Mouse (Mus musculus): ENCODE results near the gene Tipin. TPM values are rescaled to one million over a fixed set of nuclear protein-coding genes. Genes with fewer than 3 reads are reported as not detected.
"Not testable (repeated sequence)": the region's sequence is repeated elsewhere in the genome, so short reads cannot be mapped to it uniquely, and the experiment has no call there.

Gene Tipin
- polyA plus RNA-seq, 1 experiment from 2014 or later = 80.5 TPM

- peak overlapping the region; percentile 92 for H3K4me2 ChIP-seq
- peak; percentile 5; the same call in 1 of the 2 replicates for ATAC-seq (ENCODE audit: low read depth)
- H3K36me3 ChIP-seq = no peaks in the 10 kb centered on the region
- H3K4me1 ChIP-seq (replicated peaks) = peaks cover 35% of the 10 kb centered on the region
- no peaks in the 10 kb centered on the region for H3K27me3 ChIP-seq
- peak overlapping the region; percentile 89 for H3K9ac ChIP-seq
- no peaks in the 10 kb centered on the region for H3K9me3 ChIP-seq
- H3K4me3 ChIP-seq = peak overlapping the region; percentile 91
- WGBS = 0% methylated on average over 16 of the region's 16 CpGs
- H3K27ac ChIP-seq (replicated peaks) = peak overlapping the region; percentile 91
Measured at GRCm38 (mm10) chr9:64252591-64253020, 28.8 kb upstream of the Tipin start.

DNA sequence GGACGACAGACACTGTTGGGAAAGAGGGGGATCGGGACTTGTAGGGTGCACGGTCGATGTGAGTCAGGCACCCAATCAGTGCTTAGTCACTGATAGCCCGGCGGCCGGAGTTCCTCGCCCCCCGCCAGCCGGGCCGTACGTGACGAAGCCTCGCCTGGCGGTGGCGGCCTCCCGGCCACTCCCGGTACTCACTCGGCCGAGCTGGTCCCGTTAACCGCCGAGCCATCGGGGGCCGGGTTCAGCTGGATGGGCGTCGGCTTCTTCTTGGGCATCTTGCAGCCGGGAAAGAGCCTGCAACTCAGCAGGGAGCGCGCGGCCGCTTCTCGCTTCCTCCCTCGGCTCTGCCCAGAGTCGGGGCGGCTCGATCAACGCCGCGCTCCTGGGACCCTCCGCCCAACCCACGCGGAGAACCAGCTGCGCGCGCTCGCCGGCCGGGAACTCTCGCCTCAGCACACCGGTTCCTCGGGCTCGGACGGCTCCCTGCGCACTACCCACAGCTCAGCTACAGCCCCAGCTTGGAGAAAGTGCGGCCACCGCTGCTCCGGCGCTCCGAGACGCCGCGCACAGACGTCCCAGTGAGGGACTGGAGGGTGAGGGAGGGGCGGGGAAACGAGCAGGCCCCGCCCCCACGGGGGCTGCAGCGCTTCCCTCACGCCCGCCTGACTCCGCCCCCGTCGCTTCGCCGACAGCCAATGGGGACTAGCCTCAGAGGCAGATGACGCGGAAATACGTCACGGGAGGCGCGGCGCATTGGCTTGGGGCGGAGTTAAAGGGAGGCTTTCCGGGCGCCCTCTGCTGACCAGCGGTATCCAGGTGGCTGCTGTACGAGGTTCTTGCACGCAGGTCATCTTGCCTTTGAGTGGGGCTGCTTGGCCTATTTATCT is 28.1 kb upstream of the Tipin start, which contains the start of gene Map2k1:
Map2k1 (minus strand) TSS at position 611 of the 884 bp plus-strand sequence.
- ATAC-seq (ENCODE audit: low read depth) = peak; percentile 97
- WGBS = under 1% methylated on average over 89 of the region's 89 CpGs
- Histone ChIP-seq H3K4me2 (peak within 1 kb of the TSS; percentile 92), H3K36me3 (no peaks in the 10 kb centered on the region), H3K27ac (replicated peaks) (peak within 1 kb of the TSS; percentile 91), H3K4me1 (replicated peaks) (peaks cover 35% of the 10 kb centered on the region), H3K9me3 (no peaks in the 10 kb centered on the region), H3K27me3 (no peaks in the 10 kb centered on the region), H3K4me3 (peak within 1 kb of the TSS; percentile 91), H3K9ac (peak within 1 kb of the TSS; percentile 89)

GRCm38 (mm10) chr9:64255422-64255821 is 26.0 kb upstream of the Tipin start:
- no peaks in the 10 kb centered on the region for H3K27me3 ChIP-seq
- H3K9ac ChIP-seq = no peak overlapping the region
- H3K4me1 ChIP-seq (replicated peaks) = peaks cover 29% of the 10 kb centered on the region
- no peak for ATAC-seq (ENCODE audit: low read depth)
- WGBS = 80% methylated on average over 3 of the region's 3 CpGs
- H3K4me2 ChIP-seq = no peak overlapping the region
- H3K27ac ChIP-seq (replicated peaks) = no peak overlapping the region
- no peak overlapping the region for H3K4me3 ChIP-seq
- no peaks in the 10 kb centered on the region for H3K36me3 ChIP-seq
- H3K9me3 ChIP-seq = no peaks in the 10 kb centered on the region

DNA sequence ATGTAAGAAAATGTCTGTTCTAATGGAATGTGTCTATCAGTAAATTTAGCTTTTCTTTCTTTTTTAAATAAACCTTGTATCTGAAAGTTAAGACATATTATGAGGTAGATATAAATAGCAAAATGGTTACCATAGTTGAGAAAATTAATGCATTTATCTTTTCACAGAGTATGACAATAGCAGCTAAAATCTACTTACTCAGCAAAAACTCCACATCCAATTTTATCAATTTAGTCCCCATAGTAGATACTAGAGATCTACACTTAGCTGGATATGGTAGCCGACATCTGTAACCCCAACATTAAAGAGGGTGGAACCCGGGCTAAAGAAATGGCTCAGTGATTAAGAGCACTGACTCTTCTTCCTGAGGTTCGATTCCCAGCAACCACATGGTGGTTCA is 25.2 kb upstream of the Tipin start:
- Histone ChIP-seq H3K27me3 (no peaks in the 10 kb centered on the region), H3K4me1 (replicated peaks) (peaks cover 21% of the 10 kb centered on the region), H3K27ac (replicated peaks) (no peak overlapping the region), H3K36me3 (no peaks in the 10 kb centered on the region), H3K4me3 (no peak overlapping the region), H3K9me3 (no peaks in the 10 kb centered on the region), H3K4me2 (no peak overlapping the region), H3K9ac (no peak overlapping the region)
- ATAC-seq (ENCODE audit: low read depth) = no peak
- 90% methylated on average over 3 of the region's 3 CpGs for WGBS

GRCm38 (mm10) chr9:64259906-64260305 is 21.5 kb upstream of the Tipin start:
- Histone ChIP-seq H3K4me2 (no peak overlapping the region), H3K36me3 (no peaks in the 10 kb centered on the region), H3K9me3 (no peaks in the 10 kb centered on the region), H3K27ac (replicated peaks) (no peak overlapping the region), H3K27me3 (no peaks in the 10 kb centered on the region), H3K4me1 (replicated peaks) (no peaks in the 10 kb centered on the region), H3K9ac (no peak overlapping the region), H3K4me3 (no peak overlapping the region)
- no peak for ATAC-seq (ENCODE audit: low read depth)
- WGBS = 94% methylated on average over 5 of the region's 5 CpGs

DNA sequence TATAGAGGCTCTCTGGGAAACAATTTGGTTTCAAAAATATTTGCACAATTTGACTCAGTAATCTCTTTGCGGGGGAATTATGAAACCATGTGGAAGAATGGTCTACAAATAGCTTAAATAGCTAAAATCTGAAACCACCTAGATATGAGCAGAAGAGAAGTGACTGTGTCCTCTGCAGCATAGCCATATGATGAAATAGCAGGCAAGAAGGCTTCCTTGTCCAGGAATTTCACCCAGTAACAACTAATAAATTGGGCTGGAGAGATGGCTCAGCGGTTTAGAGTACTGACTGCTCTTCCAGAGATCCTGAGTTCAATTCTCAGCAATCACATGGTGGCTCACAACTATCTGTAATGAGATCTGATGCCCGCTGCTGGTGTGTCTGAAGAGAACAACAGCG is 20.4 kb upstream of the Tipin start:
- Histone ChIP-seq H3K4me2 (no peak overlapping the region), H3K36me3 (no peaks in the 10 kb centered on the region), H3K27me3 (no peaks in the 10 kb centered on the region), H3K4me3 (no peak overlapping the region), H3K9ac (no peak overlapping the region), H3K27ac (replicated peaks) (no peak overlapping the region), H3K9me3 (no peaks in the 10 kb centered on the region), H3K4me1 (replicated peaks) (no peaks in the 10 kb centered on the region)
- no peak for ATAC-seq (ENCODE audit: low read depth)
- WGBS = 90% methylated on average over 4 of the region's 4 CpGs

DNA sequence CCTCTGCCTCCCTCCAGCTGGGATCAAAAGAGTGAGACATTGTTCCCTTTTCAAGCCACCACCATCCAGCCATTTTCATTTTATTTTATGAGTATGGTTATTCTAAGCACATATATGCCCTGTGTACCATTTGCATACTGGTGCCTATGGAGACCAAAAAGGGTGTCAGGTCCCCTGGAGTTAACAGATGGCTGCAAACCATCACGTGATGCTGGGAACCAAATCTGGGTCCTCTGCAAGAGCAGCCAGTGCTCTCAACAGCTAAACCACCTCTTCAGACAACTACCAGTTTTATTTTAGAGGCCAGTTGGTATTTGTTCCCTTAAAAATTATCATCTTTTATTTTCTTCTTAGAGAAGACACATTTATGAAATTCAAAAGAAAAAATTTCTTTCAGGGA is 16.6 kb upstream of the Tipin start:
- H3K27ac ChIP-seq (replicated peaks) = no peak overlapping the region
- ATAC-seq (ENCODE audit: low read depth) = no peak
- no peak overlapping the region for H3K4me3 ChIP-seq
- no peak overlapping the region for H3K9ac ChIP-seq
- no peaks in the 10 kb centered on the region for H3K36me3 ChIP-seq
- H3K4me2 ChIP-seq = no peak overlapping the region
- no peaks in the 10 kb centered on the region for H3K4me1 ChIP-seq (replicated peaks)
- no peaks in the 10 kb centered on the region for H3K27me3 ChIP-seq
- WGBS = 44% methylated on average over 1 of the region's 1 CpGs
- no peaks in the 10 kb centered on the region for H3K9me3 ChIP-seq

- Histone ChIP-seq H3K9me3 (no peaks in the 10 kb centered on the region), H3K4me1 (replicated peaks) (no peaks in the 10 kb centered on the region), H3K36me3 (no peaks in the 10 kb centered on the region), H3K27me3 (no peaks in the 10 kb centered on the region), H3K27ac (replicated peaks) (no peak overlapping the region), H3K4me3 (no peak overlapping the region), H3K9ac (no peak overlapping the region), H3K4me2 (no peak overlapping the region)
- ATAC-seq (ENCODE audit: low read depth) = no peak
- 88% methylated on average over 1 of the region's 1 CpGs for WGBS
Measured at GRCm38 (mm10) chr9:64267231-64267630, 14.2 kb upstream of the Tipin start.

- H3K4me1 ChIP-seq (replicated peaks) = no peaks in the 10 kb centered on the region
- no peak for ATAC-seq (ENCODE audit: low read depth)
- no peaks in the 10 kb centered on the region for H3K27me3 ChIP-seq
- WGBS = 90% methylated on average over 10 of the region's 10 CpGs
- H3K9me3 ChIP-seq = no peaks in the 10 kb centered on the region
- H3K9ac ChIP-seq = no peak overlapping the region
- no peak overlapping the region for H3K27ac ChIP-seq (replicated peaks)
- no peaks in the 10 kb centered on the region for H3K36me3 ChIP-seq
- H3K4me2 ChIP-seq = no peak overlapping the region
- no peak overlapping the region for H3K4me3 ChIP-seq
Measured at GRCm38 (mm10) chr9:64268196-64268595, 13.2 kb upstream of the Tipin start.

GRCm38 (mm10) chr9:64268836-64269235 is 12.5 kb upstream of the Tipin start:
- not testable (repeated sequence) for ATAC-seq (ENCODE audit: low read depth); H3K9ac ChIP-seq; H3K36me3 ChIP-seq; H3K4me2 ChIP-seq; H3K27me3 ChIP-seq; H3K27ac ChIP-seq (replicated peaks); H3K9me3 ChIP-seq; H3K4me3 ChIP-seq; H3K4me1 ChIP-seq (replicated peaks)
- 92% methylated on average over 8 of the region's 8 CpGs for WGBS

DNA sequence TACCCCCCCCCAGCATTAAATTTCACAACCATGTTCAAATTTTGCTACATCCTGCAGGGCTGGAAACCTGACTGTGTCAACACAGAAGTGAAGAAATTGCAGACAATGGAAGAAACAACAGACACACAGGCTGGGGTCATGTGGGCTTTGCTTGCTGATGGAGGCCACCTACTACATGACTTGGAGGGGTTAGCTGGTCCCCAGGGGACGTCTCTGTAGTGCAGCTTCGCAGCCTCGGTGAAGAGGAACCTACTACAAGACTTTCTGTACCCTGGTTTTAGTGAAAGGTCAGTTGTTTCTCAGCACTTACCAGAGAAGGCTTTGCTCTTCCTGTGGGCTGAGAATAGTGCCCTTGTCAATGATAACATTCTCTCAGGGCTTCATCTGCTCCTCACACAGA is 10.1 kb upstream of the Tipin start:
- H3K9ac ChIP-seq = no peak overlapping the region
- H3K27me3 ChIP-seq = no peaks in the 10 kb centered on the region
- 72% methylated on average over 3 of the region's 3 CpGs for WGBS
- no peaks in the 10 kb centered on the region for H3K4me1 ChIP-seq (replicated peaks)
- H3K9me3 ChIP-seq = no peaks in the 10 kb centered on the region
- no peak overlapping the region for H3K27ac ChIP-seq (replicated peaks)
- no peak overlapping the region for H3K4me2 ChIP-seq
- no peak overlapping the region for H3K4me3 ChIP-seq
- no peaks in the 10 kb centered on the region for H3K36me3 ChIP-seq
- ATAC-seq (ENCODE audit: low read depth) = no peak

- H3K27me3 ChIP-seq = no peaks in the 10 kb centered on the region
- no peaks in the 10 kb centered on the region for H3K9me3 ChIP-seq
- no peak overlapping the region for H3K4me2 ChIP-seq
- no peaks in the 10 kb centered on the region for H3K36me3 ChIP-seq
- no peaks in the 10 kb centered on the region for H3K4me1 ChIP-seq (replicated peaks)
- H3K9ac ChIP-seq = no peak overlapping the region
- WGBS = 45% methylated on average over 7 of the region's 7 CpGs
- no peak overlapping the region for H3K27ac ChIP-seq (replicated peaks)
- ATAC-seq (ENCODE audit: low read depth) = no peak
- no peak overlapping the region for H3K4me3 ChIP-seq
Measured at GRCm38 (mm10) chr9:64272611-64273010, 8.8 kb upstream of the Tipin start.

GRCm38 (mm10) chr9:64273757-64274156 is 7.6 kb upstream of the Tipin start:
- WGBS = 76% methylated on average over 4 of the region's 4 CpGs
- Histone ChIP-seq H3K27ac (replicated peaks) (no peak overlapping the region), H3K9ac (no peak overlapping the region), H3K4me3 (no peak overlapping the region), H3K27me3 (no peaks in the 10 kb centered on the region), H3K4me1 (replicated peaks) (no peaks in the 10 kb centered on the region), H3K4me2 (no peak overlapping the region), H3K9me3 (no peaks in the 10 kb centered on the region), H3K36me3 (no peaks in the 10 kb centered on the region)
- no peak for ATAC-seq (ENCODE audit: low read depth)

Data from neural tube, embryonic 13.5 days (tissue).